Mouse (Mus musculus) lung, adult 2 months (tissue): ENCODE results near the gene Pld2.

Experiments used
- CTCF ChIP-seq: fragments of 200-500 bp; IDR thresholded peaks from 2 replicates; pipeline ENCODE4 v1.5.1; 2011; ENCODE audit warnings: mild to moderate bottlenecking, low read length, control low read depth; ENCODE audit not compliant: insufficient read depth
- POLR2A ChIP-seq: fragments of 200-500 bp; IDR thresholded peaks from 2 replicates; pipeline ENCODE4 v1.6.1; 2011; ENCODE audit warnings: low read depth, mild to moderate bottlenecking, control low read depth, low read length, borderline replicate concordance; ENCODE audit errors: extremely low read depth

DNA sequence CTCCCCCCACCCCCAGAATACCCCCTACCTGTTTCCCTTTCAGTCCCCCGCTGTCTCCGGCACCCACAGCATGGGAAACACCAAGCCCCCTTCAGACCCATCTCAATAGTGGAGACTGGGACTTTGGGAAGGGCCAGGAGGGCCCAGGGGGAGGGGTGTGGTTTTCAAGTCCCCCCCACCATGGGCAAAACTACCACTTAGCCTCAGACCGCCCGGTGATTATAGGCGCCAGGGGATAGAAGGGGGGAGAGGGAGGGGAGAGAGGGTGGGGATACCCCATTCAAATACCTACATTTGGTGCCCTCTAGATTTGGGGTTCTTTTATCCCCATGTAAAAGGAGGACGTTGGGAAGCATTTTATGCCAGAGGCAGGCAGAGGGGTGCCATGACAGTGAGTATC, 7.0 kb upstream of the Pld2 start, which contains the start of gene Gm40193:
- TF ChIP-seq CTCF (no peak), POLR2A (no peak)
